Mouse (Mus musculus) spleen, adult 2 months (tissue): ENCODE results near the gene Dnaaf1. TPM values are rescaled to one million over a fixed set of nuclear protein-coding genes. Genes with fewer than 3 reads are reported as not detected.
A peak's percentile ranks its signal among the peaks of the same experiment; 100 is the strongest.

Source experiments
- DNase-seq, 2 experiments: peaks; one replicate each; pipeline versions ENCODE4 v3.0.0 to v3.0.0-alpha.2; 2012 to 2021; ENCODE audit warnings: low spot score in 2 of 2, low read depth in 1 of 2
- H3K27ac ChIP-seq: fragments of 200-500 bp; 2 replicates; pipeline ENCODE4 v1.5.1; 2012; ENCODE audit warnings: low read length, inconsistent platforms; ENCODE audit not compliant: insufficient read depth
- H3K27me3 ChIP-seq: fragments of 200-500 bp; 2 replicates; pipeline ENCODE4 v1.6.1; 2012; ENCODE audit warnings: mild to moderate bottlenecking, moderate library complexity, low read length, inconsistent platforms; ENCODE audit not compliant: control insufficient read depth, insufficient read depth
- H3K36me3 ChIP-seq: fragments of 200-500 bp; 2 replicates; pipeline ENCODE4 v1.6.1; 2012; ENCODE audit warnings: mild to moderate bottlenecking, low read length, inconsistent platforms; ENCODE audit not compliant: control insufficient read depth, insufficient read depth
- H3K4me1 ChIP-seq: fragments of 200-500 bp; 2 replicates; pipeline ENCODE4 v1.6.1; 2011; ENCODE audit warnings: inconsistent platforms; ENCODE audit not compliant: control insufficient read depth, insufficient read depth, insufficient read length
- H3K4me3 ChIP-seq: fragments of 200-500 bp; 2 replicates; pipeline ENCODE4 v1.5.1; 2011; ENCODE audit warnings: mild to moderate bottlenecking, inconsistent platforms; ENCODE audit not compliant: insufficient read depth, insufficient read length; ENCODE audit errors: extremely low read depth
- CTCF ChIP-seq: fragments of 200-500 bp; IDR thresholded peaks from 2 replicates; pipeline ENCODE4 v1.5.1; 2011; ENCODE audit warnings: mild to moderate bottlenecking, inconsistent platforms; ENCODE audit not compliant: insufficient read depth, insufficient read length, insufficient replicate concordance; ENCODE audit errors: extremely low read depth
- POLR2A ChIP-seq: fragments of 200-500 bp; IDR thresholded peaks from 2 replicates; pipeline ENCODE4 v1.6.1; 2011; ENCODE audit warnings: low read depth, low read length, inconsistent platforms
- WGBS: fragments of 180-500 bp; shearing (Covaris S2); methylation state at CpG from one replicate; pipeline ENCODE4 v1.1.7; 2018; 5-methylcytosine and 5-hydroxymethylcytosine counted together
- polyA plus RNA-seq: library from polyadenylated mRNA; depleted of rRNA; stranded (reverse); fragments of >200 nt; gene quantifications from 2 replicates; pipeline ENCODE4 v1.2.3, GENCODE M21; 2012

The Dnaaf1 gene
- polyA plus RNA-seq, 1 experiment = not detected

DNA sequence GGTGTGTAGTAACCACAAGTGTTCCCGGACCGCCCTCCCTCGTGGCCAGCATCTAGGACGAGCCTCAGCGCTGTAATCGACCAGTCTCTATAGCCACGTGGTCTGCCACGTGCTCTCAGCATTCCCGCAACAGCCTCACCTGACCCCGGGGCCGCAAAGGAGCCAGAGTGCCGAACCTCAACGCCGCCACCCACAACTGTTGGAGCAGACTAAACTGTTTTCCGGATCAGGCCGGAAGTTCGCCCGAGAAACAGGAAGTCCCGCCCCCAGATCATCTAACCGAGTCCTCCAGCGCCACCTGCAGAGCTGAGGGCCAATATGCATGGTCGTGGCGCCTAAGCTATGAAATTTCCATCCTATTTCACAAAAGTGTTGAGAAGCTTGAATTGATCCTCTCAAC is 30.0 kb downstream of the Dnaaf1 start, which contains the start of gene Taf1c:
Taf1c (minus strand) TSS at position 227 of the 400 bp plus-strand sequence.
- peak; percentile 86 to 91 for DNase-seq

DNA sequence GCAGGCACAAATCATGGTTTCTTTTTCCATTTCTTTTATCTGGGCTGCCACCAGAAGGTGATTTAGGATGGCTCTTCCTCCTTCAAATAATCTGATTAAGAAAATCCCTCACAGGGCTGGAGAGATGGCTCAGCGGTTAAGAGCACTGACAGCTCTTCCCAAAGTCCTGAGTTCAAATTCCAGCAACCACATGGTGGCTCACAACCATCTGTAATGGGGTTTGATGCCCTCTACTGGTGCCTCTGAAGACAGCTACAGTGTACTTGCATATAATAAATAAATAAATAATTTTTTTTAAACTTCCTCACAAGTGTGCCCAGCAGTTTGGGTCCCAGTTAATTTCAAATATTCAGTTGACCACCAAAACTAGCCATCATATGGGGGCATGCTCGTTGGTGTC is 31.2 kb downstream of the Dnaaf1 start:
- no peak for DNase-seq
- WGBS = 86% methylated on average over 2 of the region's 2 CpGs
- TF ChIP-seq CTCF = no peak
- no peak for TF ChIP-seq POLR2A

More for the DNA sequence above, 30.0 kb downstream of the Dnaaf1 start, which contains the start of gene Taf1c:
- peak; percentile 95 for TF ChIP-seq CTCF
- peak; percentile 32 for TF ChIP-seq POLR2A
- Histone ChIP-seq H3K4me1 (peaks cover 7% of the 10 kb centered on the region; the same call in 1 of the 2 replicates), H3K27ac (peak within 1 kb of the TSS; percentile 77), H3K27me3 (no peaks in the 10 kb centered on the region), H3K4me3 (peak within 1 kb of the TSS; percentile 77), H3K36me3 (peaks cover 20% of the 10 kb centered on the region)
- WGBS = under 1% methylated on average over 23 of the region's 23 CpGs

DNA sequence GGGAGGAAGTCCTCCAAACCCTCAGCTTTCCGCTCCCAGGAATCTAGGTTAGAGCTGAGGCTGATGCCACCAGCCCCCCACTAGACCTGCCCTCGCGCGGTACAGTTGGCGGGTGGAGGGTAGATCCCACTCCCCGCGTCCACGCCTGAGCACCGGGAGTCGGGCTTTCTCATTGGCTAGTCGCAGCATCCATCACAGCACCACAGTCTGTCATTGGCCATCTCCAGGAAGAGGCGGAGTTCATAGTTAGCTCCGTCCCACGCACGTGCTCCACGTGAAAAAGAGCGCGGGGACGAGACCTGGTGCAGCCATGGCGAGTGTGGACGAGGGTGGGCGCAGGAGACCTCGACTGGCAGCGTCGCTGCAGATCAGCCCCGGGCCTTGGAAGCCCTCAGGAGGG is 37.4 kb downstream of the Dnaaf1 start, which contains the start of gene Adad2:
Adad2 (plus strand) TSS at position 277 of the 400 bp plus-strand sequence.
- Histone ChIP-seq H3K4me1 (no peaks in the 10 kb centered on the region), H3K4me3 (no peak within 1 kb of the TSS), H3K27ac (no peak within 1 kb of the TSS), H3K27me3 (no peaks in the 10 kb centered on the region), H3K36me3 (no peaks in the 10 kb centered on the region)
- TF ChIP-seq POLR2A = no peak
- no peak for TF ChIP-seq CTCF
- WGBS = 87% methylated on average over 26 of the region's 26 CpGs
- no peak for DNase-seq

More for the DNA sequence above, 31.2 kb downstream of the Dnaaf1 start:
- Histone ChIP-seq H3K4me1 (peaks cover 7% of the 10 kb centered on the region; the same call in 1 of the 2 replicates), H3K36me3 (peaks cover 11% of the 10 kb centered on the region), H3K27me3 (no peaks in the 10 kb centered on the region), H3K4me3 (no peak overlapping the region), H3K27ac (no peak overlapping the region)

GRCm38 (mm10) chr8:119615096-119615495 is 40.1 kb downstream of the Dnaaf1 start:
- Histone ChIP-seq H3K27me3 (no peaks in the 10 kb centered on the region), H3K36me3 (no peaks in the 10 kb centered on the region), H3K4me3 (no peak overlapping the region), H3K4me1 (no peaks in the 10 kb centered on the region), H3K27ac (no peak overlapping the region)
- no peak for DNase-seq
- whole genome bisulfite sequencing = 85% methylated on average over 14 of the region's 14 CpGs
- TF ChIP-seq POLR2A (no peak), CTCF (no peak)

DNA sequence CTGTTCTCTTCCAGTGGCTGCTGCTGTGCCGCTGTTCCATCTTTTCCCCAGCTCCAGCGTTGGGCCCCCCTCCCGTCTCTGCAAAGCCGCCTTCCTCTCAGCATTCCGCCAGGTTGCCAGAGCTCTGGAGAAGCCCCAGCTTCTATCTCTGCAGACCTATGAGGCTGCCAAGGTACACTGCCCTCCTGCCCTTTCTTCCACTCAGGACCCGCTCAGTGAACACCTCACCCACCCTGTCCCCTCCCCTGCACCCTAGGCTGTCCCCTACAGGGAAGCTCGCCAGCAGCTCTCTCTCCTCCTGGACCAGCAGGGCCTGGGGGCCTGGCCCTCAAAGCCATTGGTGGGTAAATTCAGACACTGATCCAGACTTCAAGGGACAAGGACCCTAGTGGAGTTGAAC is 41.3 kb downstream of the Dnaaf1 start:
- no peak for DNase-seq
- 85% methylated on average over 7 of the region's 7 CpGs for WGBS
- H3K36me3 ChIP-seq = no peaks in the 10 kb centered on the region
- no peak overlapping the region for H3K27ac ChIP-seq
- no peaks in the 10 kb centered on the region for H3K27me3 ChIP-seq
- H3K4me3 ChIP-seq = no peak overlapping the region
- TF ChIP-seq CTCF (no peak), POLR2A (no peak)
- H3K4me1 ChIP-seq = no peaks in the 10 kb centered on the region

- Histone ChIP-seq H3K27me3 (no peaks in the 10 kb centered on the region), H3K36me3 (no peaks in the 10 kb centered on the region), H3K4me1 (no peaks in the 10 kb centered on the region), H3K27ac (no peak overlapping the region), H3K4me3 (no peak overlapping the region)
- DNase-seq = no peak
- TF ChIP-seq CTCF = no peak
- TF ChIP-seq POLR2A = no peak
- 90% methylated on average over 4 of the region's 4 CpGs for WGBS
Measured at GRCm38 (mm10) chr8:119616811-119617210, 41.8 kb downstream of the Dnaaf1 start.

- no peaks in the 10 kb centered on the region for H3K36me3 ChIP-seq
- H3K27ac ChIP-seq = no peak overlapping the region
- TF ChIP-seq CTCF (no peak), POLR2A (no peak)
- no peaks in the 10 kb centered on the region for H3K4me1 ChIP-seq
- no peaks in the 10 kb centered on the region for H3K27me3 ChIP-seq
- DNase-seq = no peak
- WGBS = 84% methylated on average over 5 of the region's 5 CpGs
- no peak overlapping the region for H3K4me3 ChIP-seq
Measured at GRCm38 (mm10) chr8:119617586-119617985, 42.6 kb downstream of the Dnaaf1 start.
